Mouse (Mus musculus) hindbrain, embryonic 14.5 days (tissue): ENCODE results near the gene 1700056E22Rik. TPM values are rescaled to one million over a fixed set of nuclear protein-coding genes. Genes with fewer than 3 reads are reported as not detected.

Source experiments
- ATAC-seq: fragments of 200-750 bp; cut with Nextera tagmentation; 2 replicates; pipeline ENCODE4 v1.8.0; 2017; ENCODE audit warnings: moderate number of reproducible peaks, mild to moderate bottlenecking, moderate TSS enrichment, moderate library complexity; ENCODE audit not compliant: low FRiP score
- DNase-seq: peaks from one replicate; pipeline ENCODE4 v3.0.0-alpha.2; 2015; ENCODE audit warnings: low spot score
- H3K27ac ChIP-seq: fragments of 300-500 bp; sonication (generic); 2 replicates; pipeline ENCODE4 v1.5.1; 2014; ENCODE audit warnings: mild to moderate bottlenecking, moderate library complexity
- H3K27me3 ChIP-seq: fragments of 300-500 bp; sonication (generic); 2 replicates; pipeline ENCODE4 v1.6.1; 2014; ENCODE audit warnings: mild to moderate bottlenecking, low read length, mixed read lengths; ENCODE audit not compliant: control insufficient read depth, insufficient read depth
- H3K36me3 ChIP-seq: fragments of 300-500 bp; sonication (generic); replicated peaks from 2 replicates; pipeline ENCODE4 v1.6.1; 2014; ENCODE audit not compliant: control insufficient read depth, insufficient read depth
- H3K4me1 ChIP-seq: fragments of 300-500 bp; sonication (generic); replicated peaks from 2 replicates; pipeline ENCODE4 v1.6.1; 2014; ENCODE audit warnings: antibody characterized with exemption, low read length, mixed read lengths; ENCODE audit not compliant: control insufficient read depth, insufficient read depth
- H3K4me2 ChIP-seq: fragments of 300-500 bp; sonication (generic); replicated peaks from 2 replicates; pipeline ENCODE4 v1.6.1; 2014; ENCODE audit warnings: mild to moderate bottlenecking, moderate library complexity
- H3K4me3 ChIP-seq: fragments of 300-500 bp; sonication (generic); replicated peaks from 2 replicates; pipeline ENCODE4 v1.5.1; 2014; ENCODE audit warnings: mild to moderate bottlenecking, low read length
- H3K9ac ChIP-seq: fragments of 300-500 bp; sonication (generic); 2 replicates; pipeline ENCODE4 v1.6.1; 2014
- H3K9me3 ChIP-seq: fragments of 300-500 bp; sonication (generic); 2 replicates; pipeline ENCODE4 v1.6.1; 2016; ENCODE audit warnings: low read length; ENCODE audit not compliant: control insufficient read depth
- WGBS: fragments of 180-500 bp; shearing (Covaris S2); extraction: QIAGEN DNeasy Blood & Tissue Kit; methylation state at CpG from one replicate; pipeline ENCODE4 v1.1.7; 2014; 5-methylcytosine and 5-hydroxymethylcytosine counted together
- polyA plus RNA-seq: library from polyadenylated mRNA; unstranded; fragments of >200 nt; fragmentation: Nextera tagmentation; extraction: Ambion mirVana; gene quantifications from 2 replicates; pipeline ENCODE4 v1.2.1, GENCODE M21; 2014

Gene 1700056E22Rik
- polyA plus RNA-seq, 1 experiment from 2014 or later: 0.75 TPM

- Histone ChIP-seq H3K27me3 (no peaks in the 10 kb centered on the region), H3K9ac (no peak overlapping the region), H3K4me3 (no peak overlapping the region), H3K9me3 (no peaks in the 10 kb centered on the region), H3K36me3 (no peaks in the 10 kb centered on the region), H3K4me1 (peaks cover 7% of the 10 kb centered on the region), H3K27ac (no peak overlapping the region), H3K4me2 (no peak overlapping the region; the same call in 1 of the 2 replicates)
- ATAC-seq (no peak), DNase-seq (no peak)
- WGBS: 70% methylated on average over 9 of the region's 9 CpGs
Measured at GRCm38 (mm10) chr1:184041778-184042573, 7.9 kb upstream of the 1700056E22Rik start.

- Histone ChIP-seq H3K9ac (no peak overlapping the region), H3K4me3 (no peak overlapping the region), H3K4me1 (peaks cover 14% of the 10 kb centered on the region), H3K36me3 (no peaks in the 10 kb centered on the region), H3K4me2 (0 out of 2 replicates have a peak overlapping the region, but pooled peaks have one; percentile 4), H3K9me3 (no peaks in the 10 kb centered on the region), H3K27ac (no peak overlapping the region), H3K27me3 (no peaks in the 10 kb centered on the region)
- no peak for DNase-seq
- WGBS: 73% methylated on average over 1 of the region's 1 CpGs
- ATAC-seq: no peak
Measured at GRCm38 (mm10) chr1:184040906-184041305, 6.8 kb upstream of the 1700056E22Rik start.

GRCm38 (mm10) chr1:184040181-184040580 is 6.1 kb upstream of the 1700056E22Rik start:
- ATAC-seq: no peak
- H3K4me3 ChIP-seq: no peak overlapping the region
- WGBS: 78% methylated on average over 11 of the region's 11 CpGs
- H3K27me3 ChIP-seq: no peaks in the 10 kb centered on the region
- peaks cover 21% of the 10 kb centered on the region for H3K4me1 ChIP-seq
- H3K9ac ChIP-seq: no peak overlapping the region
- H3K27ac ChIP-seq: no peak overlapping the region
- no peaks in the 10 kb centered on the region for H3K9me3 ChIP-seq
- H3K36me3 ChIP-seq: no peaks in the 10 kb centered on the region
- H3K4me2 ChIP-seq: no peak overlapping the region
- DNase-seq: no peak

GRCm38 (mm10) chr1:184039301-184039700 is 5.2 kb upstream of the 1700056E22Rik start:
- H3K4me2 ChIP-seq: no peak overlapping the region
- no peak for DNase-seq
- WGBS: 95% methylated on average over 10 of the region's 10 CpGs

DNA sequence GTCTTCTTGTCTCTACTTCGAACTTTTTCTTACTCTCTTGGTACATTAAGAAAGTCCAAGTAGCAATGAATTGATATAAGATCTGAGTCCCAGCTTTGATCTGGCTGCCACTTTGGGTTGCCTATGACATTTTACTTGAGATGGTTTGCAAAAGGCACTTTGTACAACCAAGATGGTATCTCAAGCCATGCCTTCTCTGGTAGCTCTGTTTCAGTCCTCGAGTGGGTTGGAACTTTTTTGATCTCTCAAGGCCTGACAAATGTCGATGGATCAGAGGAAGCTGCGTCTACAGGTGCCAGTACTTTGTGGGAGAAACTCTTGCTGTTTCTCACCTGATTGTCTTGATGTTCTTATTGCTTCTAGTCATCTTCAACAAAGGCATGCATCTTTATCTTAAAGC is 3.7 kb upstream of the 1700056E22Rik start:
- Histone ChIP-seq H3K27ac (no peak overlapping the region), H3K4me2 (no peak overlapping the region), H3K4me3 (no peak overlapping the region), H3K4me1 (peaks cover 21% of the 10 kb centered on the region), H3K36me3 (no peaks in the 10 kb centered on the region), H3K27me3 (no peaks in the 10 kb centered on the region), H3K9ac (no peak overlapping the region), H3K9me3 (no peaks in the 10 kb centered on the region)
- no peak for DNase-seq
- WGBS: 93% methylated on average over 4 of the region's 4 CpGs
- ATAC-seq: no peak

More at GRCm38 (mm10) chr1:184039301-184039700, 5.2 kb upstream of the 1700056E22Rik start:
- Histone ChIP-seq H3K9me3 (no peaks in the 10 kb centered on the region), H3K4me3 (no peak overlapping the region), H3K27me3 (no peaks in the 10 kb centered on the region), H3K4me1 (peaks cover 21% of the 10 kb centered on the region), H3K36me3 (no peaks in the 10 kb centered on the region), H3K27ac (no peak overlapping the region), H3K9ac (no peak overlapping the region)
- no peak for ATAC-seq

- ATAC-seq (no peak), DNase-seq (no peak)
- peak overlapping the region; percentile 50 for H3K4me3 ChIP-seq
- 5% methylated on average over 12 of the region's 12 CpGs for WGBS
- no peaks in the 10 kb centered on the region for H3K9me3 ChIP-seq
- H3K27me3 ChIP-seq: no peaks in the 10 kb centered on the region
- no peak overlapping the region for H3K27ac ChIP-seq
- peak overlapping the region; percentile 53 for H3K9ac ChIP-seq
- H3K4me2 ChIP-seq: peak overlapping the region; percentile 77
- H3K36me3 ChIP-seq: no peaks in the 10 kb centered on the region
- peaks cover 14% of the 10 kb centered on the region; the same call in 1 of the 2 replicates for H3K4me1 ChIP-seq
Measured at GRCm38 (mm10) chr1:184035346-184035903, 1.3 kb upstream of the 1700056E22Rik start.

DNA sequence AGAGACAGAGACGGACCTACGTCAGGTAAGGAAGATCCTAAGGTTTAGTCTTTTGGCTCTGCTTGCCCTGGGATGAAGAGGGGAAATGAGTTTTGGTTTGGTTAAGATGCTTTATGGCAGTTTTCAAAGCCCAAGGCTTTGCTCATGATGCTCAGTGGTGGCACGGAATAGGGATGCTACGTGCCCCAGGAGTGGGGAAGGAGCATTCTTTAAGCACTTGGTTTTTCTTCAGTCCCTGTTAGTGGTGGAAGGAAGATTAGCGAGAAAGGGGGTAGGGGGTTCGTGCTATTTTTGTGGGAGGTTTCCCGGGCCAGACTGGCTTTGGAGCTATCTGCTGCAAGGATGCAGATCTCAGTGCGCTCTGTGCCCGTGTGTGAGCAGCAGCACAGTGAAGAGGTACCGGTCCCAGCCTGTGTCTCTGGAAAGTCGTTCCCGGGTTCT is 660 bp upstream of the 1700056E22Rik start:
- no peak for ATAC-seq
- WGBS: 0% methylated on average over 12 of the region's 12 CpGs
- Histone ChIP-seq H3K36me3 (no peaks in the 10 kb centered on the region), H3K9ac (peak overlapping the region; percentile 53), H3K27ac (peak overlapping the region; percentile 67), H3K27me3 (no peaks in the 10 kb centered on the region), H3K4me1 (peaks cover 14% of the 10 kb centered on the region; the same call in 1 of the 2 replicates), H3K9me3 (no peaks in the 10 kb centered on the region), H3K4me3 (peak overlapping the region; percentile 50), H3K4me2 (peak overlapping the region; percentile 77)
- peak; percentile 56 for DNase-seq

DNA sequence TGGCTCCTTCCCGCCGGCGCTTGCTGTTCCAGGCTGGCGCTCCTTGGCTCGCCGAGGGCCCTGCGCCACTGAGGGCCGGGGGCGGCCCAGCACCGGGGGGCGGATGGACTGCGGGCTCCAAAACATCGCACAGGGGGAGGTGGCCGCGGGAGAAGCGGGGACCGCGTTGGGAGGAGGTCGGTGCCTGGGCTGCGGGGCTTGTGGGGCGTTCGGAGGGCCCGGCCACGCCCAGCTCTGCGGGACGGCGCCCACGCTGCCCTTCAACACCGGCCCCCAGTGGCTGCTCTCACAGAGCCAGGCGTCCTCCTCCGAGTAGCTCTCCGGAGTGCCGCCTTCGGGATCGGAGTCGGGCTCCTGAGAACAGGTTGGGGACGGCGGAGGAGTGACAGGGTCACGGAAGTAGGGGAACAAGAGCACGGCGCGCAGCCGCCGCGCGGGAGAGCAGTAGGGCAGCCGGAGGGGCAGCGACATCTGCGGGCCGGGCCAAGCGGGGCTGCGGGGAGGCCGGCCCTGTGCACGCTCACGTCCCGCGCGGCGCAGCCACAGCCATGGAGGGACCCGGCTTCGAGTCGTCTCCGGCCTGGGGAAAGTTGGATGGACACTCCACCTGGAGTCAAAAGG is 601 bp downstream of the 1700056E22Rik start:
- peak overlapping the region; percentile 86 for H3K27ac ChIP-seq
- H3K4me3 ChIP-seq: peak overlapping the region; percentile 50
- DNase-seq (peak; percentile 49), ATAC-seq (peak; percentile 78)
- 1% methylated on average over 59 of the region's 63 CpGs for WGBS
- H3K9me3 ChIP-seq: no peaks in the 10 kb centered on the region
- peak overlapping the region; percentile 64 for H3K4me2 ChIP-seq
- H3K36me3 ChIP-seq: no peaks in the 10 kb centered on the region
- H3K4me1 ChIP-seq: peaks cover 14% of the 10 kb centered on the region; the same call in 1 of the 2 replicates
- no peaks in the 10 kb centered on the region for H3K27me3 ChIP-seq
- H3K9ac ChIP-seq: peak overlapping the region; percentile 68
